Mouse (Mus musculus) granulocyte monocyte progenitor cell, adult 5-6 weeks (primary cell): Measurements from ENCODE around the gene Mcm9. TPM values are rescaled to one million over a fixed set of nuclear protein-coding genes. Genes with fewer than 3 reads are reported as not detected.
"Not testable (repeated sequence)": the region's sequence is repeated elsewhere in the genome, so short reads cannot be mapped to it uniquely, and the experiment has no call there.

Source experiments
- ATAC-seq: replicated peaks from 2 replicates; pipeline ENCODE4 v1.8.0; 2016; ENCODE audit warnings: mild to moderate bottlenecking, moderate TSS enrichment, inconsistent platforms; ENCODE audit not compliant: poor library complexity, severe bottlenecking
- total RNA-seq, 2 experiments: library from RNA; stranded (forward) in 1 of 2; stranded (reverse) in 1 of 2; fragments of 200-712, 200-1000 nt in 1 of 2; fragments of >200 nt in 1 of 2; fragmentation: Nextera tagmentation in 1 of 2; gene quantifications; 2 replicates each; pipeline ENCODE4 v1.2.3; 2014 to 2017

The Mcm9 gene
- total RNA-seq (2014; fragmentation: Nextera tagmentation) (22.4 and 23.8 TPM in 2 replicates), total RNA-seq (2017) (10.8 and 29.0 TPM in 2 replicates)

DNA sequence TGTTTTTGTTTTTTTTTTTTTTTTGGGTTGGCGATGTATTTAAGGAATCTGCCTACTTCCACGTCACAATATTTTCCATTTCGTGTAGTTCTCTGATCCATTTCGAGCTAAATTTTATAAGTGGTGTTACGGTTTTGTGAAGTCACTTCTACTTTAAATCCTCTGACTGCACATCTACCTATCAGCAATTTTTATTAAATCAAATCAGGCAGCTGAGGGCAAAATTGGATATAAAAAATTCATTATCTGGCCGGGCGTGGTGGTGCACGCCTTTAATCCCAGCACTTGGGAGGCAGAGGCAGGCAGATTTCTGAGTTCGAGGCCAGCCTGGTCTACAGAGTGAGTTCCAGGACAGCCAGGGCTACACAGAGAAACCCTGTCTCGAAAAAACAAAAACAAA is at the start of gene Mcm9:
Gene Mcm9, minus strand, starts transcription at position 101 of the 400 bp plus-strand sequence.
- ATAC-seq = not testable (repeated sequence)

DNA sequence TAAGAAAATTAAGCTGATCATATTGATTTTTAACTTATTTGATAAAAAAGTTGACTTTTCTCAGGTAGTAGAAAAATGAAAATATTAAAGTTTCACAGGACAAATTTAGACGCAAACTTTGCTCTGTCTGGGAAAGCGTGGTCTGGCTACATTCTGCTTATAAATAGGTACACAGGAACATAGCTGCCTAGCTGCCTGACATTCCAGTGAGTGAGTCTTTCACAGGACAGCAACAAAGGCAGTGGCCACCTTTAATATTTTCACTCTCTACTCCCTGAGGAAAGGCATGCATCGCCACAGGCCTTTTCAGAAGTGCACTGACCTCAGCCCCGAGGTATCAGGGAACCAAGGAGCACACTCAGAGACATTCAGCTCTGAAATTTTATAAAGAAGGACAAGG is 31.5 kb upstream of the Mcm9 start:
- ATAC-seq = no peak

DNA sequence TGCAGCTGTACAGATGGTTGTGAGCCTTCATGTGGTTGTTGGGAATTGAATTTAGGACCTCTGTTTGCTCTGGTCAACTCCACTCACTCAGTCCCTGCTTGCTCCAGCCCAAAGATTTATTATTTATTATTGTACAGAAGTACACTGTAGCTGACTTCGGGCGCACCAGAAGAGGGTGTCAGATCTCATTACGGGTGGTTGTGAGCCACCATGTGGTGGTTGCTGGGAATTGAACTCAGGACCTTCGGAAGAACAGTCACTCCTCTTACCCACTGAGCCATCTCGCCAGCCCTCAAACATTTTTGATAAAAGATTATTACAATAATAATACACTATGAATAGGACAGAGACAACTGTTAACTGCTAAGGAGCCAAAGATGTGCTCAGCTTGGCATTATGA is 24.0 kb upstream of the Mcm9 start:
- ATAC-seq = not testable (repeated sequence)

DNA sequence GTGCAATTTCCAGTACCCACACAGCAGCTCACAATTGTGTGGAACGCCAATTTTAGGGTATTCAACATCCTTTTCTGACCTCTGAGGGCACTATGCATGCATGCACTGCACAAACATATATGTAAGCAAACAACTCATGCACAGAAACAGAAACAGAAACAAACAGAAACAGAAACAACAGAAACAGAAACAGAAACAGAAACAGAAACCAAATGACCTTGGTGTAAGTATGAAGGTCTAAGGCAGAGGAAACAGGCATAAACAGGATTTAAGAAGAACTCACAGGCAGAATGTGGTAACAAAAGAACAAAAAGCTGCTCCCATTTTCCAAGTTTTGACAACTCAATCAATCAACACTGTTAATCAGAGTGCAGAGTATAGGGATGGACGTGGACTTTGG is 20.4 kb upstream of the Mcm9 start:
- ATAC-seq = 0 out of 2 replicates have a peak, but pooled peaks have one; percentile 12

DNA sequence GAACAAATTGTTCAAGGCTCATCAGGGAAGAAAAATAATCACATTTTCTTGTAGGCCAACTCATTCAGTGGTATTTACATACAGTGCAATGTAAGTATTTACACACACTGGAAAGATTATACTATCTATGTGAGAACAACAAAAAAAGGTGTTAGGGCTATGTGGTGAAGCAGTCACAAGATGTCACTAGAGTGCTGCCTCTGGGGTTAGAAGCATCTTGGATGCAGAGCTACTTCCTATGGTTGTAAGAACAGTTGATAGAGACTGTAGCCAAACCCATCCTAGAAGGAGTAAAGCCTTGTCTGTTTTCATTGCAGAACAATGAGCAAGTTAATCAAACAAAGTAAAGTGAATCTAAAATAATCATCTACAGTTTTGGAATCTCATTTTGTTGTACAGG is 11.3 kb upstream of the Mcm9 start:
- peak; percentile 66 for ATAC-seq

DNA sequence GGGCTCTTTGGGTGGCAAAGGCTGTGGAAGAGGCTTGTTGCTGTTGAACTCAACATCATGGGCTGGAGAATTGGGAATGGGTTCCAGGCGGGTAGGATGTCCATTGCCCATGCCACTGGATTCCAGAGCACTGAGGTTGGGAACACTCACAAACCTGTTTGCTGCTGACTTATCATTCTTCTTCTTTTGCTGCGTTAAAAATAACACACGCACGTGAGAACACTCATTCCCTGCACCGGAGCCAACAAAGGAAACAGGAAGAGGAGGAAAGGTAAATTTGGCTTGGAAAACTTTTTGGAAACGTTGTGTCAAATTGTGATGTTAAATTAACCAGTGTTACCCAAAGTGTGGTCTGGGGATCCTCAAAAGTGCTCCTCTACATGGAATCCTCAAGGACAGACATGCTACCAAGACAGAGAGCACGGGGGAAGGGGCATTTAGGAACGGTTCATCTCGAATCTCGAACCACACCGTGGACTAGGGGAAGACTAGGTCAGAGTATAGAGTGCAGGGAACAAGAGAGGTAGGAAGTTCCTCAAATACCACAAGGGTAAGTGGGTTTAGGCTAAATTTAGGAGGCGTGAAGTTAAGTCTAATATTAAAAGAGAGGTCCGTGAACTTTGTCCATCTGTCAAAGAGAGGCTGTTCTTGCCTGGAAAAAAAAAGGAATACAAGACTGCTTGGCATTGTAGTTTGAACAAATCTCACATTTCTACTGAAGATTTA is 5.2 kb upstream of the Mcm9 start:
- ATAC-seq = peak; percentile 82

DNA sequence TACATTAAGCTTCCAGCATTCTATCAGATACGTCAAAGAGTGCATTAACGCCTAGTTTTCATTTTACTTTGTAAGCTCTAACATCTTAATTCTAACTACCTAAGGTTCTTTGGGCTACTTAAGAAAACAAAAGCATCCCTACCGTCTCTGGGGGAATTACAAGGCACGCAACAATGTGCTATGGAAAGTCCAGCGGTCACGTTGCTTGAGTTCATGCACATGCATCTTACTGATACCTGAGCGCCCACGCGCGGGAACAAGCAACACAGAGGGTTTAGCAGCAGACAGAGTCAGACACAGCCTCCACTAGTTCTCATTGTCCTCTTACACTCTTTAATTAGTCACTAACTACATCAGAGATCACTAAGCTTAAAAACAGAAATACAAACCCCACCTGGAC is 3.9 kb upstream of the Mcm9 start:
- ATAC-seq = no peak

DNA sequence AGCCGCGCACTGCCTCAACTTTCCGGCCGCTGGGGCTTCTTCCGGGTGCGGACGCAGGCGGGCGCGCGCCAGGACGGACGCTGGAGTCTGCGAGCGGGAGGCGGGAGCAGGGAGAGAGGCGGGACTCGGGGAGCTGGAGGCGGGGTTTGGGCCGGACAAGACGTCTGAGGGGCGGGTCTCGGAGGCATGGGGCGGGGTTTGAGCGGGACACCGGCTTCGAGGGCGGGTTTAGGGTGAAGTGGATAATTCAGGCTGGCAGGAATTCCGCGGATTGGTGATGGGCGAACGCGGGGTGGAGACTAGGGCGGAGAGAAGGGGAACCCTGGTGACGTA is 355 bp downstream of the Mcm9 start:
- peak; percentile 93 for ATAC-seq

DNA sequence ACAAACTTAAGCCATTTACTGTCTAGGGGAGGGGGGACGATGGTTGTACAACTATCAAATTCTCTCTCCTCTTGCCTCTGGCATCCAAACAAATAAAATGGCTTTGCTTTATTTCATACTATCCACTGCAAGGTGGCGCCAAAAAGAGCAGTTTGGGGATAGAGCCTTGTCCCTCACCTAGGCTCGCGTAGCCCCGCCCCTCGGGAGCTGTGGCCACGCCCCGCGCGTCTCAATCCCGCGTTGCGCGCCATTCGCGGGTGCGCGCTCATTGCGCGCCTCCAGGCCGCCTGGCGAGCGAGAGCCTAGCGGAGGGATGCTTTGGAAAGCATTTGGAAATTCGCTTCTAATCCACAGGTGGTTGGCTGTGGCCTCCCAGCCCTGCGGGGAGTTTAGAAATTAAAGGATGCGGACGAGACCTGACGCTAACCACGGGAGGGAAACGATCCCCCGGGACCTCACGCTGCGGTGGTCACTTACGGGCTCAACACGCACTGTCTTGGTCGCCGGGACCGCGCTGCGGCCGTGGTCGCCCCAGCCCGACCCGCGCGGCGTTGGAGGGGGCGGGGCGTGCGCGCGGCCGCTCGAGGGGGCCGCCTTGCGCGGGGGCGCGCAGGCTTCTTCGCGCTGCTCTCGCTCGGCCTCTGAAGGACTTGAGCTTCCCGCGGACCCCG is 857 bp downstream of the Mcm9 start:
- ATAC-seq = peak; percentile 78

DNA sequence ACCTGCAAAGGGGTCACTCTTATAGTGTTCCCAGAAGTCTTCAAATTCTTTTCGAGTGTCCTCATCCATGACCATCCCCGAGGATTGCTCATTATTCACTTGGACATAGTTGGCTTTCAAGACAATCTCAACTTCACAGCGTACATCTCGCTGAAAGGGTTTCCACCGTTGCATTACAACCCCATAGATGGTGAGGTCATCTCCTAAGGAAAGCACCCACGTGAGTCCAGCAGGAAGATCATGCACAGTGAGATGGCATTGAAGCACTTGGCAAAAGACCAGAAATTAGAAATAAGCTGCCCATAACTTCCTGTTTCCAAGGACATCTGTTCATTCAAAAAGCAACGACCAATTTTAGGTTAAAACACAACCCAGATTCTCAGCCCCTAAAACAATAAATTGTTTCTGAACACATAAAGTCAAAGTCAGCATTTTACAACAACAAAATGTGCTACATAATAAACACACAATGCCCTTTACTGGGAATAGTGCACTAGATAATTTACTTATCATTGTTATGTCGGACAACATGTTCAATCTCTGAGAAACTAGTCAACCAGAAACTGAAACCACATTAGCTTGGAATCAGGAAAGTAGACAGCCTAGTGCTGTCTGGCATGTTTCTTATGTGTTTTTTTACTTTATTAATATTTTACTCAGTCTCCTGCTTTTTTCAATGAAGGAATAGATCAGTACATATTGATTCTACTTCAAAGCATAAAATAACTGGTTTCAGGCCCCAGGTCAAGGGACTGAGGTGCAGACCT is 14.2 kb downstream of the Mcm9 start:
- peak; percentile 96 for ATAC-seq

DNA sequence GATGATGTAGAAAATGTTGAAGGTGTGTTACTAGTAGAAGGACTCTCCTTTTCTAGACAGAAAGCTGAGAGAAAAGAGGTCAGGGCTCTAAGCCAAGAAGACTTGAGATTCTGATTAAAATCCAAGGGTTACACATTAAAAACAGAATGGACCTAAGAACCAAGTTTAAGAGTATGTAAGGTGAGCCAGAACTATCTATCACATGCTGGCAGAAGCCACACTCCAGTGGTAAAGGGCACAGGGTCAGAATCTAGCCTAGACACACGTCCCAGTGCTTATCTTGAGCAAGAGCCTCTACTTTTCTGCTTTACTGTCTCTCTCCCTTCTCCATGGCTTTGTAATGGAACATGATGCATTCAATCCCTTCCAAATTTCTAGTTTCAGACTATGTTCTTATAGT is 16.3 kb downstream of the Mcm9 start:
- ATAC-seq = no peak

DNA sequence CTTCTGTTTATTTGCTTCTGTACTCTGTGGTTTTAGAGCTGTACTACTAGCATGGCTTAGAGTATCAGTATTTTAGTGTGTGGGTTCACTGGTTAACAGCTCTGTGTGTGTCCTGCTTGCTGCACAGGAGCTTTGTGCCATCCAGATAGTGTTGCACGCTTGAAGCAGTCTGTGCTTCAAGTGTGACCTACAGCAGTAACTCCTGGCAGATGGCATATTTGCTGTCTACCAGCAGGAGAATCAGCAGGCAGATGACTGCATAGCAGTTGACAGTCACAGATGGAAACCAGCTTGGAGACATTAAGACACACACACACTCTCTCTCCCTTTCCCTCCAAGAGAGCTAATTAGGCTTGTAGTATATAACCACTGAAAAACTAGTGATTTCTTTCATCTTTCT is 18.1 kb downstream of the Mcm9 start:
- no peak for ATAC-seq

DNA sequence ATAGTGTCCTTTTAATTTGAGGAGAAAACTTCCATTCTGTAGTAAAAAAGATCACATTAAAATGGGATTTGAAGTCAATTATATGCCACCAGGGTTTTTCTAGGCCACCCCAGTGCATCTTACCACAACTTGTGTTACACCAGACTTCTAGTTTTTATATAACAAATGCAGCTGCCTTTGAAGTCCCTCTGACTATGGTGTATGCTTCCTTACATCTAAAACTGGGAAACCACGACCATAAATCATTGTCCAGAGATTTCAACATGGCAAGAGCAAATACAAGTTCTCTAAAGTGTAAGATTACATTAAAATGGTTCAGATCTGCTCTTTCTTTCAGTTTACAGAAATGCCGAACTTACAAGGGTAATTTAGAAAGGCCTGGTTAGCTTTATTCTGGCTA is 22.0 kb downstream of the Mcm9 start:
- ATAC-seq = peak; percentile 59

DNA sequence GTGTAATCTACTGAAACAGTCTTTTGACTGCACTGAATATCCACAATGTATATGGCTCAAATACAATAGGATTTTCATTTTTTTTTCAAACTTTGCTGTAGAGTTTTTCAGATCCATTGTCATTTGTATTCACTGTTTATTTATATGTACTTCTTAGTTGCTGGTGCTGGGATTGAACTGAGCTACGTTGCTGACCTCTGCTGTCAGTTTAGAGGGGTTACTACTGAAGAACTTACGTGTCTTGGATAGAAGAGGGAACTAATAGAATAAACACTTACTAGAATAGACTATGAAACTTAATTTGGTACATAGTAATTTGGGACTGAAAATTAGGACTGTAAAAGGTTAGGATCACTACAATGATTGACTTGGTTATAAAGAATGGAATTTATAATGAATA is 24.9 kb downstream of the Mcm9 start:
- ATAC-seq = no peak

DNA sequence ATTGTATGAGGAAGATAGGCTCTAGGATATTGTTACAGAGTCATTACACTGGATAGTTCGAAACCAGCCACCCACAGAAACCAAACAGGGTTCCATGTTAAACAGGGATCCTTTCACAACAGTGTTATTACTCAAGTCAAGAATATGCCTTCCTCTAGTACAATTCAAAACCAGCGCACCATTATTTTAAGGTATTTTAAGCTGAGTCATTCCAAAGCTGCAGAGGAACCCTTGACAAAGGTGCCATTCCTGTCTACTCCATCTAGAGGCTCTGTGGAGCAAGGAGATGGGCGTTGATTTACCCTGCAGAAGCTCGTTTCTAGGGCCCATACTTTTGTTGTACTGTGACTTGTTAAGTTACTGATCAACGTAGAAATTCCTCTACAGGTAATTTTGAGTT is 31.4 kb downstream of the Mcm9 start:
- ATAC-seq = peak; percentile 38

DNA sequence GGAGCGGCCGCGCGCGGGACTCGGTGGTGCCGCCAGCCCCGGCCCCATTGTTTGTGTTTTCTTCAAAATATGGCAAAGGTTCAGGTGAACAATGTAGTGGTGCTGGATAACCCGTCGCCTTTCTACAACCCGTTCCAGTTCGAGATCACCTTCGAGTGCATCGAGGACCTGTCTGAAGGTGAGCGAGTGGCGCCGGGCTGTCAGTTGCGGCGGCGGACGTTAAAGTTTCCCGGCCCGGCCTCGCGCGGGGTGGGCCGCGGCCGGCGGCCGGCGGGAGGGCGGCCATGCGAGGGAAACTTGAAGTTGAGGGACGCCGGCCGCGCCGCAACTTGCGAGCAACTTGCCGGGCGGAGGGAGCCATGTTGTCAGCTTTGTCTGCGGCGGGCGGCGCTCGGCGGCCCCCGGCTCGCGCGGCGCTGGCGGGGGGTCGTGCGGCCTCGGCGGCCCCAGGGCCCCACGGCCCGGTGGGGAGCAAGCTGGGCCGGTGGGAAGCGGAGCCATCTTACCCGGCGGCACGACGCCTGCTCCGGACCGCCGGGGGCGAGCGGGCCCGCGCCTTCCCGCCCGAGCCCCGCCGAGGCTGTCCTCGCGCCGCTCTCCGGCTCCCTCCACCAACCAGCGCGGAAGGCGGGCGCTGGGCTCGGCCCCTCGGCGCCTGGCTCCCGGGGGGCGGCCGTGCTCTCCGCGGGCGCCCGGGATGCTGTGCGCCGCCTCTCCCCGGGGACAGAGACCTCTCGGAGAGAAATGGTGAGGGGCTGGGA is 32.9 kb downstream of the Mcm9 start:
- ATAC-seq = peak; percentile 42

DNA sequence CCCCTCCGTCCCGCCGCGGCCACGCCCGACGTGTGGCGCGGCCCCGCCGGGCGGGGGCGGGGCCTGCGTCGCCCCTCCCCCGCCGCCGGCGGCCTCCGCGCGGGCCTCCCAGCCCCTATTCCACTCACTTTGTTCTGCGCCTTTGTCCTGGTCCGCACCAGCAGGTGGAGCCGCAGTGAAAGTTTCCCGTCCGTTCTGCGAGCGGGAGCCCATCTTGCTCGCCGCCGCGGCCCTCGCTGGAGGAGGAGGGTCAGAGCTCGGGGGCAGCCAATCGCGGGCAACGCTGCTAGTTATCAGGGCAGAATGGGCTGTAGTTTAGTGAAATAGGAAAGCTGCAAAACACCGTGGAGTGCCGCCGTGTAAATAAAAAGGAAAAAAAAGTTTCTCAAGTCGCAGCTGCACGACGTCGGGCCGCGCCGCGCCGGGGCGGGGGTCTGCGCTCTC is 33.5 kb downstream of the Mcm9 start, which contains the start of gene Asf1a:
Gene Asf1a, plus strand, starts transcription at position 81 of the 444 bp plus-strand sequence.
- ATAC-seq = peak; percentile 84

DNA sequence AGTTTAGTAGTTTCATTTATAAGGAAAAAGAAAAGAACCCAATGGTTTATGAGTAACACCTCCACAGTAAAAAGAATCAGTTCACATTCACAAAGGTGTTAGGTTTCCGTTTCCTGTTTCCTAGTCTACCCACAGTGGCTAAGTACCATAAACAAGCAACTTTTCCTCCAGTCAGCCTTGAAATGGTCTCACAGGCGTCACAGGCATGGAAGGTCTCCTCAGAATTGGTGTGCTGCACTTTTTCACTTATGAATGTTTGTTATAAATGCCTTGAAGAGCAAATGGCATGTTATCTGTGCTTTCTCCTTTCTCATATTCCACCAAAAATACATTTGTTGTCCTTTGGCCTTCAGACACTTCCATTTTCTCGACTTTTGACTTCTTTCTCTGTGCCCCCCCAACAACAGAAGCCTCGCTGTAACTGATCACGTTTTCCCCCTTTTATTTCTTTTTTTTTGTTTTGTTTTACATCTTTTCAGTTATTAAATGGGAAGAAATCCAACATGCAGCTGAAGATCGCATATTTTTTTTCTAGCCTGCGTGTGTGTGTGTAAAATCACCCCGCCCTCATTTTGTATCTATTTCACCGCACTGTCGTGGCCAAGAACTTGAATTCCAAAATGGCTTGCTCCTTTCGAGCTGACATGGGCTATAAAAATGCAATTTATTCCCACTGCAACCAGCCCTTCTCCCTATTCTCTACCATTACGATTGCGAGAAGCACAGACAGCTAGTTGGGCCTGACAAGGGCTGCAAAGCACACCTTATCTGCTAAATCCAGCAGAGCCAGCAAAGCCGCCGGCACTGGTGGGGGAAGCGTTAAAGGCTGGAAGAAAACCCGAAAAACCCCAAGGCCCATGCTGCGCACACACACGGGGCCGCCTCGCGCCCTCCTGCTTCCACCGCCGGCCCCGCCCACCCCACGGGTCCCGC is 34.2 kb downstream of the Mcm9 start:
- ATAC-seq = peak; percentile 2

DNA sequence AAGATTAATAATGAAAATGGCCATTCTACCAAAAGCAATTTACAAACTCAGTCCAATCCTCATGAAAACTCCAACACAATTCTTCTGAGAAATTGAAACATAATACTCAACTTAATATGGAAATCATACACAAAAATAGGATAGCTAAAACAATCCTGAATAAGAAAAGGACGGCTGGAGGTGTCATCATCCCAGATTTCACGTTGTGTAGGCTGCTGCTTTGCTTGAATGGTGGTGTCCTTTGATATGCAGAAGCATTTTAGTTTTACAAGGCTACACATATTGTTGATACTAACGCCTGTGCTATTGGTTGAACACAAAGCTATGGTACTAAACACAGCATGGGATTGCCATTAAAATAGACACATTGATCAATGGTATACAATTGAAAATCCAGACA is 44.5 kb downstream of the Mcm9 start:
- no peak for ATAC-seq
